Mouse (Mus musculus) hindbrain, embryonic 14.5 days (tissue): ENCODE data around the gene Cul9. TPM values are rescaled to one million over a fixed set of nuclear protein-coding genes. Genes with fewer than 3 reads are reported as not detected.
A peak's percentile ranks its signal among the peaks of the same experiment; 100 is the strongest.

Experiments used
- ATAC-seq: fragments of 200-750 bp; cut with Nextera tagmentation; 2 replicates; pipeline ENCODE4 v1.8.0; 2017; ENCODE audit warnings: moderate number of reproducible peaks, mild to moderate bottlenecking, moderate TSS enrichment, moderate library complexity; ENCODE audit not compliant: low FRiP score
- DNase-seq: peaks from one replicate; pipeline ENCODE4 v3.0.0-alpha.2; 2015; ENCODE audit warnings: low spot score
- H3K27ac ChIP-seq: fragments of 300-500 bp; sonication (generic); 2 replicates; pipeline ENCODE4 v1.5.1; 2014; ENCODE audit warnings: mild to moderate bottlenecking, moderate library complexity
- H3K27me3 ChIP-seq: fragments of 300-500 bp; sonication (generic); 2 replicates; pipeline ENCODE4 v1.6.1; 2014; ENCODE audit warnings: mild to moderate bottlenecking, low read length, mixed read lengths; ENCODE audit not compliant: control insufficient read depth, insufficient read depth
- H3K36me3 ChIP-seq: fragments of 300-500 bp; sonication (generic); replicated peaks from 2 replicates; pipeline ENCODE4 v1.6.1; 2014; ENCODE audit not compliant: control insufficient read depth, insufficient read depth
- H3K4me1 ChIP-seq: fragments of 300-500 bp; sonication (generic); replicated peaks from 2 replicates; pipeline ENCODE4 v1.6.1; 2014; ENCODE audit warnings: antibody characterized with exemption, low read length, mixed read lengths; ENCODE audit not compliant: control insufficient read depth, insufficient read depth
- H3K4me2 ChIP-seq: fragments of 300-500 bp; sonication (generic); replicated peaks from 2 replicates; pipeline ENCODE4 v1.6.1; 2014; ENCODE audit warnings: mild to moderate bottlenecking, moderate library complexity
- H3K4me3 ChIP-seq: fragments of 300-500 bp; sonication (generic); replicated peaks from 2 replicates; pipeline ENCODE4 v1.5.1; 2014; ENCODE audit warnings: mild to moderate bottlenecking, low read length
- H3K9ac ChIP-seq: fragments of 300-500 bp; sonication (generic); 2 replicates; pipeline ENCODE4 v1.6.1; 2014
- H3K9me3 ChIP-seq: fragments of 300-500 bp; sonication (generic); 2 replicates; pipeline ENCODE4 v1.6.1; 2016; ENCODE audit warnings: low read length; ENCODE audit not compliant: control insufficient read depth
- WGBS: fragments of 180-500 bp; shearing (Covaris S2); extraction: QIAGEN DNeasy Blood & Tissue Kit; methylation state at CpG from one replicate; pipeline ENCODE4 v1.1.7; 2014; 5-methylcytosine and 5-hydroxymethylcytosine counted together
- polyA plus RNA-seq: library from polyadenylated mRNA; unstranded; fragments of >200 nt; fragmentation: Nextera tagmentation; extraction: Ambion mirVana; gene quantifications from 2 replicates; pipeline ENCODE4 v1.2.1, GENCODE M21; 2014

The Cul9 gene
- polyA plus RNA-seq, 1 experiment from 2014 or later = 14.7 TPM

DNA sequence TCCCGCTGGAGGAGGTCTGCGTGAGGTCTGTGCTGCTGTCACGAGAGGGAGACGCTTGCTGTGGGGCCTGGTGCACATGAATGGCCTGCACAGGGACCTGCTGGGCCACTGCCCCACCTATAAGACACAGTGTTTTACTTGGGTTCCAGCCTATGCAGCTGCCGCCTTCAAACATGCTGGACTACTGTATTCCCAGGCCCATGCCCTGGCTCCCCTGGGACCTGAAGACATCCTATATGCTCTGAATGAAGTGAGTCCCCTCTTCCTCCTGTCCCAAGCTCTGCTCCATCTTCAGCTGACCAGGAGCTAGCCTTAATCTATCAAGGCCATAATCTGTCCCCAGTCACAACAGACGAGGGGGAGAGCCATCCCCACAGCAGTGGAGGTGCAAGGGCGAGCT is 4.7 kb upstream of the Cul9 start:
- no peaks in the 10 kb centered on the region for H3K9me3 ChIP-seq
- 93% methylated on average over 7 of the region's 7 CpGs for WGBS
- no peak overlapping the region for H3K4me2 ChIP-seq
- no peak for DNase-seq
- ATAC-seq = no peak
- no peak overlapping the region for H3K4me3 ChIP-seq
- H3K9ac ChIP-seq = no peak overlapping the region
- H3K27me3 ChIP-seq = peaks cover 7% of the 10 kb centered on the region; the same call in 1 of the 2 replicates
- peaks cover 46% of the 10 kb centered on the region for H3K36me3 ChIP-seq
- H3K27ac ChIP-seq = no peak overlapping the region
- H3K4me1 ChIP-seq = peaks cover 32% of the 10 kb centered on the region

DNA sequence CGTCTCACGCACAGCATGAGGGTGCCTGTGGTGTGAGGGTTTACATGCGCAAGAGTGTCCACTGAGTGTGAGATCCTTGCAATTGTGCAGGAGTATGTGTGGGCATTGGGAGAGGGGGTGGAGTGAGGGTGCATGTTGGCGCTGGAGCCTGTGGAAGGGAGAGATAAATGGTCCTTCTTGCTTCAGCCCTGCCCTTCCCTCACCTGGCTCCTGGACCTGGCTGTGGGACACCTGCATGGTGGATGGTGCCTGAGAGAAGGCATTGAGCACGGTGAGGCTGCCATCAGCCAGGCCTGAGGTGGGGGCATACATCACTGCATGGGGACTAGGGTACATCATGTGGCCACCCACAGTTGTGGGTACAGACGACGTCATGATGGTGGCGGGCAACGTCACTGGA is 3.5 kb upstream of the Cul9 start:
- Histone ChIP-seq H3K4me3 (no peak overlapping the region), H3K27ac (no peak overlapping the region), H3K9ac (no peak overlapping the region), H3K36me3 (peaks cover 46% of the 10 kb centered on the region), H3K4me1 (peaks cover 31% of the 10 kb centered on the region), H3K9me3 (no peaks in the 10 kb centered on the region), H3K27me3 (peaks cover 7% of the 10 kb centered on the region; the same call in 1 of the 2 replicates), H3K4me2 (no peak overlapping the region)
- 89% methylated on average over 9 of the region's 9 CpGs for WGBS
- ATAC-seq (no peak), DNase-seq (no peak)

DNA sequence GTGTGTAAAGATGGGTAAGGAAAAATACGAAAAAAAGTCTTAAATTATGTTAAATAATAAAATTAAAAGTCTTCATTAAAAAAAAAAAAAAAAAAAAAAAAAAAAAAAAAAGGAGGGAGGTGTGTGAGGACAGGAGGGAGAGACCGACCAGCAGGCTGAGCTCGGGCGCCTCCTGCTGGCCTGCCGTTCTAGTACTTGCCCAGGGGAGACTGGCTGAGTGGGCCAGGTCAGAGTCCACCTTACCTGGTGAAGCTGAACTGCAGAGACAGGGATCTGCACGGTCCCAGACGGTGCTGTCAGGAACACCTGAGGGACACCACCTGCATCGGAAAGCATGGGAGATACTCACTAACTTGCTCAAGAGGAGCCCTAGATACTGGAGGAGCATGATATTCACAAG is 3.0 kb upstream of the Cul9 start:
- Histone ChIP-seq H3K9me3 (no peaks in the 10 kb centered on the region), H3K36me3 (peaks cover 46% of the 10 kb centered on the region), H3K4me3 (no peak overlapping the region), H3K9ac (no peak overlapping the region), H3K4me1 (peaks cover 26% of the 10 kb centered on the region), H3K4me2 (no peak overlapping the region), H3K27me3 (peaks cover 7% of the 10 kb centered on the region; the same call in 1 of the 2 replicates), H3K27ac (no peak overlapping the region)
- ATAC-seq = no peak
- 32% methylated on average over 8 of the region's 8 CpGs for WGBS
- peak; percentile 66 for DNase-seq

DNA sequence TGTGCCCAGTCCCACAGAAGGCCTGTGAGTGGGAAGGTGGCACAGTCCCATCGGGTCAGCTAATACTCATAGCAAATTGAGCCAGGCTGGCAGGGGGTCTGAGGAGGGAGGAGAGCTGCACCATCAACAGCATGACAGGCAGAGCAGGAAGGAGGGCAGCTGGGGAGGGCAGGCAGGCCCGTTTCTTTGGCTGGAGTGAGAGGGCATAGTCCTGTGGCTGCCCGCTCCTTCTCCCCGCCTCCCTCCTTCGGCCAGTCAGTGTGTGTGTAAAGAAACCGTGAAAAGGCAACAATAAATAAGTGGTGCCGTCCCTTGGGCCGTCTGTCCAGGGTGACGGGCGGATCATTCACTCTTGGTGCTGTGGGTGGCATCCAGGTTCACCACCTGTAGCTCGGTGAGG is 2.6 kb upstream of the Cul9 start:
- peaks cover 7% of the 10 kb centered on the region; the same call in 1 of the 2 replicates for H3K27me3 ChIP-seq
- DNase-seq = no peak
- WGBS = 52% methylated on average over 11 of the region's 11 CpGs
- no peak overlapping the region for H3K4me2 ChIP-seq
- no peak overlapping the region for H3K4me3 ChIP-seq
- H3K36me3 ChIP-seq = peaks cover 46% of the 10 kb centered on the region
- H3K9me3 ChIP-seq = no peaks in the 10 kb centered on the region
- no peak for ATAC-seq
- no peak overlapping the region for H3K9ac ChIP-seq
- no peak overlapping the region for H3K27ac ChIP-seq
- H3K4me1 ChIP-seq = peaks cover 22% of the 10 kb centered on the region

DNA sequence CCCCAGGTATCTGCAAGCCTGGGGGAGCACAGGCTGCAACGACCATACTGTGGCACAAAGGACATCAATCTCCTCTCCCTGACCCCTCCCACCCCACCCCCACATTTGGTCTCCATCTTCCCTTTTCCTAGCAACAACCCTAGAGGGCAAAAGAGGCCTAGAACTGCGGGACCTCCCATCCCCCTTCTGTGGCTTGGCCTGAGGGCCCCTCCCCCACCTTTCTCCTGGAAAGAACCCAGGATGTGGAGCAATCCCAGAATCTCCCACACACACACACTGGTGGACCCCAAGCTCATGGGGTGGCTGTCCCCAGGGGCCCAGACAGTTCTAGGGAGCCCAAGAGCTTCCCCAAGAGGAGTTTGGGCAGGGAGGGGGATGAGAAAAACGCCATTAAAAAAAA is 1.7 kb upstream of the Cul9 start:
- H3K9ac ChIP-seq = no peak overlapping the region
- ATAC-seq = no peak
- peaks cover 13% of the 10 kb centered on the region for H3K4me1 ChIP-seq
- H3K4me2 ChIP-seq = no peak overlapping the region
- DNase-seq = no peak
- peaks cover 7% of the 10 kb centered on the region; the same call in 1 of the 2 replicates for H3K27me3 ChIP-seq
- no peaks in the 10 kb centered on the region for H3K9me3 ChIP-seq
- H3K4me3 ChIP-seq = no peak overlapping the region
- 13% methylated on average over 3 of the region's 3 CpGs for WGBS
- H3K27ac ChIP-seq = no peak overlapping the region
- H3K36me3 ChIP-seq = peaks cover 53% of the 10 kb centered on the region

DNA sequence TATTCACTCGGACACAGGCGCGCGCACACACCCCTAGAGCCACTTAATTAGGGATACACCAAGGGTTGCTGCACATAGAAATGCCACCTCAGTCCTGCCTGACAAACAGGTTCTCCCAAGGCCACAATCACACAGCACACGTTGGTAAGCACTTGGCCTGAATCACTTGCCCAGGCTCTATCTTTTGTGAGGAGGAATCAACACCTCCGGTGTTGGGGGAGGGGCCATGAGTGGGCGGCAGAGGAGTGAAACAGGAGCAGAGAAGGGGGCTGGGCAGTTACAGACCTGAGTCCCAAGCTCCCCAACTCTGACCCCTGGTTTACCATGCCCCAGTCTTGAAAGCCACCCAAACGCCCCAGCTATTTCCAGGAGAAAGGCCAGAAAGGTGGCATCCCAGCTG is 807 bp upstream of the Cul9 start:
- DNase-seq = no peak
- WGBS = 11% methylated on average over 8 of the region's 8 CpGs
- H3K9ac ChIP-seq = no peak overlapping the region

DNA sequence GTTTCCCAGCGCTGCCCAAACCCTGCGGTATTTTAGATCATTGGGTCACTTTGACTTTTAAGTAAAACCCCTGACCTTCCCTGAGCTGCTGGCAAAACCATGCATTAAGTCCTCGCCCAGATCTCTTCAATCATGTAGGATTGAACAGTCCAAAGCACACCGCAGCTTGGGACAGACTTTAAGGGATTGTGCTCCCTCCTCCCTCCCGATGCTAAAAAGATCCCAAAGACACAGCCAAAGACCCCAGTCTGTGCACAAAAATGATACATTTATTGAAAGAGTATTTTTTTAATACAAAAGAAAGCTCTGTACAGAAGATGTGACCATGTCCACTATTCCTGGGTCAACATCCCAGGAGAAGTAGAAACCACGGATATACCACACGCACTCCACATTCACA is 403 bp upstream of the Cul9 start:
- Histone ChIP-seq H3K9ac (peak overlapping the region; percentile 91), H3K4me1 (peaks cover 5% of the 10 kb centered on the region; the same call in 1 of the 2 replicates), H3K36me3 (peaks cover 54% of the 10 kb centered on the region), H3K27ac (no peak overlapping the region), H3K4me2 (peak overlapping the region; percentile 76), H3K9me3 (no peaks in the 10 kb centered on the region), H3K27me3 (peaks cover 7% of the 10 kb centered on the region; the same call in 1 of the 2 replicates), H3K4me3 (peak overlapping the region; percentile 82)
- DNase-seq (no peak), ATAC-seq (no peak)
- WGBS = 11% methylated on average over 7 of the region's 7 CpGs

More for the DNA sequence above, 807 bp upstream of the Cul9 start:
- ATAC-seq = no peak
- no peaks in the 10 kb centered on the region for H3K9me3 ChIP-seq
- peak overlapping the region; percentile 76; the same call in 1 of the 2 replicates for H3K4me2 ChIP-seq
- peaks cover 7% of the 10 kb centered on the region; the same call in 1 of the 2 replicates for H3K27me3 ChIP-seq
- peaks cover 54% of the 10 kb centered on the region for H3K36me3 ChIP-seq
- no peak overlapping the region for H3K4me3 ChIP-seq
- H3K27ac ChIP-seq = no peak overlapping the region
- H3K4me1 ChIP-seq = peaks cover 5% of the 10 kb centered on the region; the same call in 1 of the 2 replicates

DNA sequence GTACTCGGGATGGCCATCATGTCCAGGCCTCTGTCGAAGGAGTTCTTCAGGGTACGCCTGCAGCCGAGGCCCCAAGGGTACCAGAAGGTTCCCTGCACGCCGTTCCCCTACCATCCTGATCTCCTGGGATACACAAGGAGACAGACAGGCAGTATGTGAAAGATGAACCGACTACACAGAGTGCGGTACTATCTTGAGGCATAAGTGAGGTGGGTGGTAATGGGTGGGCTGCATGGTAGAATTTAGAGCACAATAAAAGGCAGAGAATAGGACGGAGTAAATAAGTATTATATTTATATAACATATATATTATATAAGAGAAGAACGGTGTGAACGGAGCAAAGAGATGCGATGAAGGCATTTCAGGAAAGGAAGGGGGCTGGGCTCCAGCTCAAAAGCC is 2.5 kb downstream of the Cul9 start:
- H3K36me3 ChIP-seq = peaks cover 51% of the 10 kb centered on the region
- no peak overlapping the region for H3K4me2 ChIP-seq
- no peaks in the 10 kb centered on the region for H3K9me3 ChIP-seq
- H3K4me1 ChIP-seq = peaks cover 5% of the 10 kb centered on the region; the same call in 1 of the 2 replicates
- no peak overlapping the region for H3K4me3 ChIP-seq
- no peak overlapping the region for H3K27ac ChIP-seq
- 92% methylated on average over 12 of the region's 12 CpGs for WGBS
- H3K9ac ChIP-seq = no peak overlapping the region
- DNase-seq = no peak
- no peak for ATAC-seq
- peaks cover 7% of the 10 kb centered on the region; the same call in 1 of the 2 replicates for H3K27me3 ChIP-seq

DNA sequence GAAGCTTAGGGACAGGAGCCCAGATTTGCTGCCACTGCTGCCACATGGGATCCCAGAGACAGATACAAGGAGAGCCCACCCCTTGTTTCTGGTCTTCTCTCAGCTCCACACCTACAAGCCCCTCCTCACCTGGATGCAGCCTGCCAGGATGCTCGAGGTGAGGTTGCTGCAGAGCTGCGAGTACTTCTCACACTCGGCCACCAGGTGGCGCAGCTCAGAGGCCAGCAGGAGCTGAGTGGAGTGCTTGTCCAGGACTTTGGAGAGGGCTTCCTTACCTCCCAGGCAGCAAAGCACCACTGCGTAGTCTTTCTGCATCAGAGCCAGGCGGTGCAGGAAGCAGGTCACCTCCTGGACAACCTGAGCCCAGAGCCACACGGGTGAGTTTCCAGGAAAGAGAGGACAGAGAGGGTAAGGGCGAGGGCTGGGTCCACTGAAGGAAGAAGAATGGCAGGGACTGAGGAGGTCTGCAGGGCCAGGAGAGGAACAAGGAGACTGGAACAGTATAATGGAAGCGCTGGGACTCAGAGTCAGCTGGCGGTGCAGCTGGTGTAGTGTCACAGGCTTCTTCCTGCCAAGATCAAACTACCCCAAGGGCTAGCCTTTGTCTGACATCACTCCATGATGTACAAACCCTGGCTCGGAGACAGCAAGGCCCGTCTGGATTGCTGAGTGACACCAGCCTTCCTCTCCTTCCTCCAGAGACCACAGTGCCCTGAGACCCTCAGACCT is 20.4 kb downstream of the Cul9 start:
- Histone ChIP-seq H3K9me3 (no peaks in the 10 kb centered on the region), H3K36me3 (peaks cover 56% of the 10 kb centered on the region), H3K27me3 (no peaks in the 10 kb centered on the region), H3K4me3 (no peak overlapping the region), H3K4me2 (no peak overlapping the region), H3K9ac (no peak overlapping the region), H3K27ac (no peak overlapping the region), H3K4me1 (no peaks in the 10 kb centered on the region)
- DNase-seq (peak; percentile 81), ATAC-seq (0 out of 2 replicates have a peak, but pooled peaks have one; percentile 53)
- WGBS = 35% methylated on average over 12 of the region's 12 CpGs
